Mouse (Mus musculus) adrenal gland, adult 8-10 months (tissue): Measurements from ENCODE around the gene Sumo3. TPM values are rescaled to one million over a fixed set of nuclear protein-coding genes. Genes with fewer than 3 reads are reported as not detected.
A peak's percentile ranks its signal among the peaks of the same experiment; 100 is the strongest.

Experiments used
- DNase-seq: peaks from one replicate; pipeline ENCODE4 v3.0.0; 2022
- total RNA-seq, 4 experiments: library from RNA; stranded (reverse); gene quantifications; 2 replicates each; pipeline ENCODE4 v1.2.4; 2022

The Sumo3 gene
- total RNA-seq, 4 experiments from 2014 or later: 98.9 to 125 (median 115) TPM

- no peak for DNase-seq
Observed at GRCm38 (mm10) chr10:77589749-77590148, 16.1 kb upstream of the Sumo3 start.

GRCm38 (mm10) chr10:77590812-77591211 is 15.1 kb upstream of the Sumo3 start:
- no peak for DNase-seq

GRCm38 (mm10) chr10:77591546-77591945 is 14.4 kb upstream of the Sumo3 start:
- no peak for DNase-seq

- no peak for DNase-seq
Observed at GRCm38 (mm10) chr10:77596060-77596459, 9.8 kb upstream of the Sumo3 start.

GRCm38 (mm10) chr10:77603021-77603420 is 2.9 kb upstream of the Sumo3 start:
- DNase-seq: no peak

- DNase-seq: no peak
Observed at GRCm38 (mm10) chr10:77604111-77604510, 1.8 kb upstream of the Sumo3 start.

- no peak for DNase-seq
Observed at GRCm38 (mm10) chr10:77604958-77605357, 939 bp upstream of the Sumo3 start.

GRCm38 (mm10) chr10:77605368-77605767 is 529 bp upstream of the Sumo3 start:
- no peak for DNase-seq

GRCm38 (mm10) chr10:77606855-77607254 is 958 bp downstream of the Sumo3 start:
- no peak for DNase-seq

GRCm38 (mm10) chr10:77607441-77607840 is 1.5 kb downstream of the Sumo3 start:
- DNase-seq: no peak

GRCm38 (mm10) chr10:77608589-77608988 is 2.7 kb downstream of the Sumo3 start:
- DNase-seq: no peak

GRCm38 (mm10) chr10:77610221-77610961 is 4.5 kb downstream of the Sumo3 start:
- no peak for DNase-seq

- DNase-seq: peak; percentile 50
Observed at GRCm38 (mm10) chr10:77613409-77613808, 7.5 kb downstream of the Sumo3 start.

GRCm38 (mm10) chr10:77615647-77616046 is 9.8 kb downstream of the Sumo3 start:
- no peak for DNase-seq

- no peak for DNase-seq
Observed at GRCm38 (mm10) chr10:77616166-77616565, 10.3 kb downstream of the Sumo3 start.

- DNase-seq: no peak
Observed at GRCm38 (mm10) chr10:77616926-77617325, 11.0 kb downstream of the Sumo3 start.

GRCm38 (mm10) chr10:77621546-77621945 is 15.6 kb downstream of the Sumo3 start:
- DNase-seq: no peak

- peak; percentile 89 for DNase-seq
Observed at GRCm38 (mm10) chr10:77622055-77622988, 16.4 kb downstream of the Sumo3 start, which contains the start of gene Ube2g2. Gene Ube2g2, plus strand, starts transcription at chr10:77622275.

GRCm38 (mm10) chr10:77623069-77623492 is 17.2 kb downstream of the Sumo3 start:
- DNase-seq: no peak

GRCm38 (mm10) chr10:77623639-77624400 is 17.9 kb downstream of the Sumo3 start:
- DNase-seq: no peak

- DNase-seq: no peak
Observed at GRCm38 (mm10) chr10:77624570-77624995, 18.7 kb downstream of the Sumo3 start.

GRCm38 (mm10) chr10:77626036-77626435 is 20.1 kb downstream of the Sumo3 start:
- no peak for DNase-seq

GRCm38 (mm10) chr10:77626591-77626990 is 20.7 kb downstream of the Sumo3 start:
- no peak for DNase-seq
